ENCODE assay signal across 8 mouse cellular contexts in the genomic region with DNA sequence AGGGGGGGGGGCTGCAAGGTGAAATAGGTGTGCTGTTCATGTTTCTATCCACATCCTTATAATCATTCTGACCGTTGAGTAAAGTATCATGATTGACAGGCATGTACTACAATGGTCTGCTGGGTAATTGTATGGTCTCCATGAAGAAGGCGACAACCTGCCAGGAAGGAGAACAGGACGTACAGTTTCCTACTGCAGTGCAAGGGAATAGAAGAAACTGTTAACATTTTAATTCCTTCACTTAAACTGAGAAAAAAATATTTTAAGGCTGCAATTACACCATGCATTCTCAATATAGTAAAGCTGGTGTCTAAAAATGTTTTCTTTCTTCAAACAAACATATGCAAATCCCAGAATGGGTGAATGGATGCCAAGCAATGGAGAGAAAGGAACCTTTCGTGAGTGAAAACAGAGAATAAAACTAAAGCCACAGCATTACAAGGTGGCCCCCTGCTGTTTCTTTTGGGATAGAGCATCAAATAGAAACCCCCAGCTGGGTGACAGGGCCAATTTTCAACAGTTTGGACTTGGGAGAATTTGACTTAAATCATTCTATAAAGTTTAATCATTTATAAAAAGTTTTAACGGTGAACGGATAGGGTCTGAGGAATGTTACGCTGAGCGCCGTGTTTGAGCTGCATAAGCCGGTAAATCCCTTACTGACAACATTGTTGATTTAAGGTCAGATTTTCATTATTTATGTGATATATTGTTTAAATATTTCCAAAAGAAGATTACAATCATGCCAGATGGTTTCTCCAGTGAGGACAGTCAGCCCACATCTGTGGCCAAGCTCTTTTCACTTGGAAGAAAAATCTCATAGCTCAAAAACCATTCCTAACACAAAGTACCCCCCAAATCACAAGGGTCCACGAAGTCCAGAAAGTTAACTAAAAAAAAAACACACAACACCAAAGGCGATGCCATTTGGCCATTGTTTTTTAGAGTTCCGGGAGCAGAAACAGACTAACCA. TPM values are rescaled to one million over a fixed set of nuclear protein-coding genes. Genes with fewer than 3 reads are reported as not detected.
DNase-seq lines count a peak whose midpoint lies in the region; ATAC-seq and TF ChIP-seq lines count a peak whose summit lies in the region.

No protein-coding gene starts in this region.

- H3K4me3 ChIP-seq in kidney, adult 2 months (ENCODE audit: insufficient read depth, low read depth, low read length) = no peak overlapping the region
- H3K4me3 ChIP-seq in embryonic facial prominence, embryonic 11.5 days (ENCODE audit: low read depth, low read length) = no peak overlapping the region
- H3K4me3 ChIP-seq in intestine, embryonic 15.5 days (replicated peaks) = no peak overlapping the region
- no peak overlapping the region for H3K4me3 ChIP-seq in limb, embryonic 11.5 days (ENCODE audit: low read depth, low read length)

- ATAC-seq in embryonic facial prominence, embryonic 11.5 days (replicated peaks; ENCODE audit: insufficient number of reproducible peaks, low FRiP score, low TSS enrichment, low read depth) = no peak
- peak; percentile 62 for ATAC-seq in intestine, embryonic 15.5 days
- no peak for ATAC-seq in limb, embryonic 11.5 days (ENCODE audit: insufficient number of reproducible peaks, low FRiP score, low TSS enrichment, low read depth)

- no peak for TF ChIP-seq POLR2A in kidney, adult 2 months (IDR thresholded peaks at IDR 0.05; ENCODE audit: low read depth, low read length)

- H3K4me1 ChIP-seq in kidney, adult 2 months (ENCODE audit: control insufficient read depth, insufficient read depth, low read length) = no peaks in the 10 kb centered on the region
- H3K4me1 ChIP-seq in embryonic facial prominence, embryonic 11.5 days (ENCODE audit: control insufficient read depth, insufficient read depth, low read length) = no peaks in the 10 kb centered on the region
- H3K4me1 ChIP-seq in intestine, embryonic 15.5 days (replicated peaks) = no peaks in the 10 kb centered on the region; the same call in 1 of the 2 replicates
- no peaks in the 10 kb centered on the region for H3K4me1 ChIP-seq in limb, embryonic 11.5 days (ENCODE audit: control insufficient read depth, insufficient read depth, low read length)

- no peak overlapping the region for H3K27ac ChIP-seq in kidney, adult 2 months (ENCODE audit: insufficient read depth, low read depth, low read length)
- H3K27ac ChIP-seq in embryonic facial prominence, embryonic 11.5 days (replicated peaks; ENCODE audit: low read depth, low read length) = no peak overlapping the region
- H3K27ac ChIP-seq in intestine, embryonic 15.5 days = no peak overlapping the region; the same call in 1 of the 2 replicates
- no peak overlapping the region for H3K27ac ChIP-seq in limb, embryonic 11.5 days (replicated peaks; ENCODE audit: low read depth, low read length)

- H3K9ac ChIP-seq in embryonic facial prominence, embryonic 11.5 days (replicated peaks; ENCODE audit: low read length) = no peak overlapping the region
- no peak overlapping the region for H3K9ac ChIP-seq in intestine, embryonic 15.5 days
- H3K9ac ChIP-seq in limb, embryonic 11.5 days (ENCODE audit: low read length) = no peak overlapping the region

- peak; percentile 32 for DNase-seq in kidney, adult 2 months
- DNase-seq in kidney, adult 18-20 months = no peak
- peak; percentile 18 for DNase-seq in MN1 (ENCODE audit: low spot score)
- DNase-seq in embryonic facial prominence, embryonic 11.5 days (ENCODE audit: low spot score) = peak; percentile 80
- DNase-seq in limb, embryonic 11.5 days (ENCODE audit: low spot score) = peak; percentile 53
- peak; percentile 19 to 26 for DNase-seq in right cerebral cortex, postnatal 36 days (ENCODE audit: low spot score in 2 of 2)
- DNase-seq in yolk sac, embryonic 10.5 days (ENCODE audit: low spot score) = no peak

- no peak overlapping the region for H3K4me2 ChIP-seq in embryonic facial prominence, embryonic 11.5 days (ENCODE audit: low read depth, low read length)
- H3K4me2 ChIP-seq in intestine, embryonic 15.5 days (replicated peaks) = no peak overlapping the region
- H3K4me2 ChIP-seq in limb, embryonic 11.5 days (ENCODE audit: low read depth, severe bottlenecking) = no peak overlapping the region

- no peaks in the 10 kb centered on the region for H3K36me3 ChIP-seq in kidney, adult 2 months (ENCODE audit: control insufficient read depth, insufficient read depth, low read length)
- no peaks in the 10 kb centered on the region for H3K36me3 ChIP-seq in embryonic facial prominence, embryonic 11.5 days (replicated peaks; ENCODE audit: control insufficient read depth, insufficient read depth, low read depth, low read length)
- H3K36me3 ChIP-seq in intestine, embryonic 15.5 days = no peaks in the 10 kb centered on the region
- H3K36me3 ChIP-seq in limb, embryonic 11.5 days (ENCODE audit: control insufficient read depth, insufficient read depth, low read length) = no peaks in the 10 kb centered on the region

- WGBS in kidney, adult 2 months = 42% methylated on average over 13 of the region's 13 CpGs
- 62% methylated on average over 13 of the region's 13 CpGs for WGBS in embryonic facial prominence, embryonic 11.5 days
- WGBS in intestine, embryonic 15.5 days = 25% methylated on average over 13 of the region's 13 CpGs
- 72% methylated on average over 13 of the region's 13 CpGs for WGBS in limb, embryonic 11.5 days

- H3K27me3 ChIP-seq in kidney, adult 2 months (replicated peaks; ENCODE audit: control insufficient read depth, insufficient read depth, low read length) = no peaks in the 10 kb centered on the region
- H3K27me3 ChIP-seq in embryonic facial prominence, embryonic 11.5 days (ENCODE audit: control insufficient read depth, insufficient read depth, low read length) = no peaks in the 10 kb centered on the region
- no peaks in the 10 kb centered on the region for H3K27me3 ChIP-seq in intestine, embryonic 15.5 days (replicated peaks)
- H3K27me3 ChIP-seq in limb, embryonic 11.5 days (ENCODE audit: control insufficient read depth, insufficient read depth, low read length) = no peaks in the 10 kb centered on the region

- TF ChIP-seq CTCF in kidney, adult 2 months (conservative IDR thresholded peaks at IDR 0.05; ENCODE audit: insufficient read depth, insufficient read length, low read depth, low read length) = peak; percentile 24; the same call in 1 of the 2 replicates

- no peaks in the 10 kb centered on the region for H3K9me3 ChIP-seq in embryonic facial prominence, embryonic 11.5 days (replicated peaks; ENCODE audit: control insufficient read depth, low read length)
- H3K9me3 ChIP-seq in intestine, embryonic 15.5 days = no peaks in the 10 kb centered on the region
- H3K9me3 ChIP-seq in limb, embryonic 11.5 days (ENCODE audit: control insufficient read depth, low read length) = no peaks in the 10 kb centered on the region

RNA-seq across cellular contexts. Expression of a gene that starts 19.8 kb away (rescaled TPM):
- polyA plus RNA-seq in kidney, adult 2 months (2012; rRNA removed) = 32.7 and 36.2 TPM in 2 replicates
- 126 TPM in 2 replicates for polyA plus RNA-seq in embryonic facial prominence, embryonic 11.5 days (2014; fragmentation: Nextera tagmentation; extraction: Ambion mirVana)
- 76.8 and 84.1 TPM in 2 replicates for polyA plus RNA-seq in intestine, embryonic 15.5 days (2015; fragmentation: Nextera tagmentation; extraction: Ambion mirVana)
- polyA plus RNA-seq in limb, embryonic 11.5 days (2014; fragmentation: Nextera tagmentation; extraction: Ambion mirVana) = 125 and 127 TPM in 2 replicates

RNA-seq across cellular contexts. Expression of a gene that starts 41.3 kb away (rescaled TPM):
- not detected in 2 replicates for polyA plus RNA-seq in kidney, adult 2 months (2012; rRNA removed)
- polyA plus RNA-seq in embryonic facial prominence, embryonic 11.5 days (2014; fragmentation: Nextera tagmentation; extraction: Ambion mirVana) = 1.1 and 1.9 TPM in 2 replicates
- polyA plus RNA-seq in intestine, embryonic 15.5 days (2015; fragmentation: Nextera tagmentation; extraction: Ambion mirVana) = 0.28 TPM in 1 of 2 replicates, not detected in the other
- polyA plus RNA-seq in limb, embryonic 11.5 days (2014; fragmentation: Nextera tagmentation; extraction: Ambion mirVana) = 1.6 TPM in 2 replicates

Comparison
In these comparisons a context has a peak if more than half of its experiments do, and no peak if none do; other contexts are left out.
1. DNase-seq: peak in kidney, adult 2 months (single experiment), MN1 (single experiment), embryonic facial prominence, embryonic 11.5 days (single experiment), limb, embryonic 11.5 days (single experiment) and right cerebral cortex, postnatal 36 days (2 of 2); none in kidney, adult 18-20 months (single experiment) and yolk sac, embryonic 10.5 days (single experiment).